ENCODE assay signal across 27 mouse cellular contexts in the genomic region with DNA sequence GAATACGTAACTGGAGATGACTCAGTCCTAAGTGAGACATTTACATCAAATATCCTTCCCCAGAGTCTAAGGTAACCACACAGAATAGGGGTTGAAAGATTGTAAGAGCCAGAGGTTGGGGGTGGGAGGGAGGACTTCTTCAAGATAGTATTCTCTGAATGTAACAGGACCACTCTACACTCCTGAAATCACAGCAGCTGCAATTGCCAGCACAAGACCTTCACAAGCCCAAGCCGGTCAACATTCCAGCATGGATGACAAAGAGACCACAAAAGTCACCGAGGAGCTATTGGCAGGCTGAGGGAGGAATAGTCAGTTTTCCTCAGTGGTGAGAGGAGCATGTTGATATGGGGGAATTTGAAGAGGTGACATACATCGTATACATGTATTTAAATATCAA.
"Had no signal": no experiment of that assay in that cellular context is flagged by ENCODE, and none has a peak within 500 bp of the region (broad histone marks: within the 10 kb centered on the region; RNA-seq: fewer than 3 reads in every experiment).

No protein-coding gene starts in this region.

- DNase-seq: cerebellum, adult 9-10 months; cerebellum, adult 9-11 months; cerebellum, postnatal 10 days; cerebellum, postnatal 14 days; cerebellum, postnatal 25 days; cerebellum, postnatal 36 days; embryo, embryonic 11 days; forebrain, postnatal 0 days; gastrocnemius, adult 2 months; gastrocnemius, postnatal 10 days; gastrocnemius, postnatal 14 days; gastrocnemius, postnatal 25 days; gastrocnemius, postnatal 36 days; heart, adult 18-20 months; heart, adult 2 months had no signal

- H3K4me3 ChIP-seq: embryonic facial prominence, embryonic 10.5 days; embryonic facial prominence, embryonic 12.5 days; embryonic facial prominence, embryonic 13.5 days; embryonic facial prominence, embryonic 15.5 days; erythroblast, embryonic 14.5 days; forebrain, embryonic 10.5 days; forebrain, embryonic 12.5 days; forebrain, embryonic 13.5 days; forebrain, embryonic 15.5 days; gastrocnemius, adult 2 months; heart, adult 2 months; heart, embryonic 10.5 days had no signal

- H3K4me2 ChIP-seq: embryonic facial prominence, embryonic 12.5 days; embryonic facial prominence, embryonic 13.5 days; embryonic facial prominence, embryonic 15.5 days; forebrain, embryonic 12.5 days; forebrain, embryonic 13.5 days; forebrain, embryonic 15.5 days had no signal

- H3K4me1 ChIP-seq: embryonic facial prominence, embryonic 10.5 days; embryonic facial prominence, embryonic 12.5 days; embryonic facial prominence, embryonic 13.5 days; embryonic facial prominence, embryonic 15.5 days; forebrain, embryonic 12.5 days; forebrain, embryonic 13.5 days; forebrain, embryonic 15.5 days; heart, embryonic 10.5 days had no signal

- H3K9ac ChIP-seq: embryonic facial prominence, embryonic 12.5 days; embryonic facial prominence, embryonic 13.5 days; embryonic facial prominence, embryonic 15.5 days; forebrain, embryonic 12.5 days; forebrain, embryonic 13.5 days; forebrain, embryonic 15.5 days; forebrain, postnatal 0 days had no signal

- H3K36me3 ChIP-seq: embryonic facial prominence, embryonic 10.5 days; embryonic facial prominence, embryonic 12.5 days; embryonic facial prominence, embryonic 13.5 days; embryonic facial prominence, embryonic 15.5 days; forebrain, embryonic 10.5 days; forebrain, embryonic 12.5 days; forebrain, embryonic 15.5 days; heart, embryonic 10.5 days had no signal

- ATAC-seq: forebrain, embryonic 13.5 days; forebrain, embryonic 14.5 days; forebrain, embryonic 15.5 days; forebrain, embryonic 16.5 days; forebrain, postnatal 0 days had no signal

- H3K27me3 ChIP-seq: embryonic facial prominence, embryonic 12.5 days; embryonic facial prominence, embryonic 13.5 days; embryonic facial prominence, embryonic 15.5 days; forebrain, embryonic 12.5 days; forebrain, embryonic 13.5 days; forebrain, embryonic 15.5 days had no signal

- H3K9me3 ChIP-seq: embryonic facial prominence, embryonic 10.5 days; embryonic facial prominence, embryonic 12.5 days; embryonic facial prominence, embryonic 15.5 days; forebrain, embryonic 10.5 days; forebrain, embryonic 13.5 days; forebrain, embryonic 15.5 days; heart, embryonic 10.5 days had no signal

- H3K27ac ChIP-seq: embryonic facial prominence, embryonic 10.5 days; embryonic facial prominence, embryonic 12.5 days; embryonic facial prominence, embryonic 13.5 days; embryonic facial prominence, embryonic 15.5 days; forebrain, embryonic 10.5 days; forebrain, embryonic 12.5 days; forebrain, embryonic 13.5 days; forebrain, embryonic 15.5 days; gastrocnemius, adult 2 months; heart, adult 2 months; heart, embryonic 10.5 days had no signal
